Mouse (Mus musculus) G1E (cell line): ENCODE measurements around the gene Rabl6. TPM values are rescaled to one million over a fixed set of nuclear protein-coding genes. Genes with fewer than 3 reads are reported as not detected.

Source experiments
- ATAC-seq: 2 replicates; pipeline ENCODE4 v1.8.0; 2016; ENCODE audit warnings: mild to moderate bottlenecking; ENCODE audit not compliant: insufficient number of reproducible peaks, poor library complexity, low FRiP score, severe bottlenecking; ENCODE audit errors: extremely low read depth
- DNase-seq: peaks from one replicate; pipeline ENCODE4 v3.0.0; 2012; ENCODE audit warnings: low spot score
- H3K27me3 ChIP-seq: 2 replicates; pipeline ENCODE4 v1.6.1; 2012; ENCODE audit warnings: mild to moderate bottlenecking, low read length, inconsistent platforms; ENCODE audit not compliant: insufficient read depth
- H3K36me3 ChIP-seq: replicated peaks from 2 replicates; pipeline ENCODE3; 2012; ENCODE audit warnings: mild to moderate bottlenecking, inconsistent platforms
- H3K4me1 ChIP-seq: 2 replicates; pipeline ENCODE4 v1.6.1; 2012; ENCODE audit warnings: low read depth, low read length, inconsistent platforms, mixed read lengths; ENCODE audit not compliant: insufficient read depth
- H3K4me3 ChIP-seq: 2 replicates; pipeline ENCODE4 v1.5.1; 2012; ENCODE audit warnings: low read depth, mild to moderate bottlenecking, inconsistent platforms, low read length, moderate library complexity, mixed read lengths
- H3K9me3 ChIP-seq: replicated peaks from 2 replicates; pipeline ENCODE4 v1.6.1; 2012; ENCODE audit warnings: inconsistent platforms
- CTCF ChIP-seq: IDR thresholded peaks from 2 replicates; pipeline ENCODE4 v1.5.1; 2012; ENCODE audit warnings: low read depth, low read length, inconsistent platforms, mixed read lengths
- GATA1 ChIP-seq: IDR thresholded peaks from 2 replicates; pipeline ENCODE4 v1.6.1; 2012; ENCODE audit warnings: borderline replicate concordance, low read length, inconsistent platforms, mixed read lengths
- GATA2 ChIP-seq: IDR thresholded peaks from 2 replicates; pipeline ENCODE4 v1.6.1; 2012; ENCODE audit warnings: low read depth, low read length, inconsistent platforms, borderline replicate concordance
- POLR2AphosphoS5 ChIP-seq: IDR thresholded peaks from 2 replicates; pipeline ENCODE4 v1.6.1; 2012; ENCODE audit warnings: low read depth, low read length, inconsistent platforms; ENCODE audit not compliant: insufficient replicate concordance
- TAL1 ChIP-seq: conservative IDR thresholded peaks from 2 replicates; pipeline ENCODE4 v1.6.1; 2012; ENCODE audit warnings: low read depth, low read length, inconsistent platforms, mixed read lengths
- polyA plus RNA-seq: library from polyadenylated mRNA; stranded (reverse); fragments of >175 nt; gene quantifications from 2 replicates; pipeline ENCODE4 v1.2.3, GENCODE M21; 2012
- total RNA-seq, 2 experiments: library from RNA; stranded (forward) in 1 of 2; stranded (reverse) in 1 of 2; fragments of 200-1000 nt in 1 of 2; fragments of >200 nt in 1 of 2; fragmentation: Nextera tagmentation in 1 of 2; gene quantifications; 2 replicates each; pipeline ENCODE4 v1.2.3; 2014 to 2017

Rabl6 gene
- total and polyA plus RNA-seq, 3 experiments, result 41.5 to 82.4 (median 74.9) TPM

DNA sequence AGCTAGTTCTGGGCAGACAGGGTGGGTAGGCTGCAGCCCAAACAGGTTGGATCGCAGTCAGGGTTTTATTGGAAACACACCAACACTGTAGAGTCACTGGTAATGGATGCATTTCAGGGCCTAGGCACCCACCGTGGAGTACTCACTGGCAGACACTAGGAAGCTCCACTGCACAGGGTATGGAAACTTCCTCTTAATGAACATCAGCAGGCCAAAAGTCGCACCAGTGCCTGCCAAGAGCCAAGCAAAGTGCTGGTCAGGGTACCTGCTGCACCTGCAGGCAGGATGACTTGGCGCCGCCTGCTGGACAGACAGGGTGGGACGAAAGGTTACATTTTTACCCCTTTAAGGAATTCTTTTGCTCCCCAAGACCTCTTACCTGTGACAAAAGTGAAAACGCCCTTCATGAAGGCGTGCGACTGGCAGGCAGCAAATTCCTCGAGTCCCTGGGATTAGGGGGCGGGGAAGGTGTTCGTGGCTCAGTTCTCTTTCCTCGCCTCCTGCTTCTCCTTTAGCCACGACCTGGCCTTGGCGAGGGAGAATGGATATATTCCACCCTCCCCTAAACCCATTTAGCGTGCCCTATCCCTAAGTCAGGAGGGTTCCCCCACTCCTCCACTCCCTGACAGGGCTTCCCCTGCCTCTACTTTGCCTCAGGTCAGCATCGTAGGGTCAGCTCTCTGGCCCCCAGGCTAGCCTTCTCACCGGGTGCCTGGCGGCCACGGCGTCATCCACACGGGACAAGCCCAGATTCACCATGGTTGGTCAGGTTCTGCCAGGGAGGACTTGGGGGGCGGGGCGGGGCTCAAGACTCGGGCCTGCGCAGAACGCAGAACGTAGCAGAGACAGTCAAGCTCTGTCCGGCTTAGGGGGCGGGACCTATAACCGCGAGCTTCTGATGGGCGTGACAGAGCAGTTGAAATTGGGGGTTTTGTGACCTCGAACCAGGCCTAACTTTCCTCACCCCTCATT, 13.2 kb upstream of the Rabl6 start, which contains the start of gene Tmem141:
TSS of gene Tmem141 (minus strand) at position 777 of the 972 bp plus-strand sequence.
- DNase-seq (peak; percentile 45), ATAC-seq (no peak)
- TF ChIP-seq GATA1 (no peak), POLR2AphosphoS5 (no peak), TAL1 (no peak), CTCF (peak; percentile 55; the same call in 1 of the 2 replicates)
- Histone ChIP-seq H3K4me3 (no peak within 1 kb of the TSS), H3K27me3 (peaks cover 74% of the 10 kb centered on the region), H3K36me3 (no peaks in the 10 kb centered on the region), H3K4me1 (peaks cover 3% of the 10 kb centered on the region; the same call in 1 of the 2 replicates), H3K9me3 (no peaks in the 10 kb centered on the region)

DNA sequence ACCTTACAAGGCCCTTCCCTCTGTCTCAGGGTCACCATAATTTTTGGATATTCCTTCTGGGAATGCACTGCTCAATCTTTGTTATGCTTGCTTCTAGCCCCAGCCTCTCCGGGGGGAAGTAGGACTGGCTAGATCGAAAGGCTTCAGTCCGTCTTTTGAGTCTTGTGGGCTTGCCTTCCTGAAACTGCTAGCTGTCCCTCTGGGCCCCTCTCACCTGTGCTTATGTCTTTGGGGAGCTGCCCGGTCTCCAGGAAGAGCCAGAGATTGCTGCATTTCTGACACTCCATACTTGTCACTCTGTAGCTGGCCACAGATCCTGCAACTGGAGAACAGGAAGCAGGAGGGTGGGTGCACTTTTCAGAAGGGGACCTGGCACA, 12.5 kb upstream of the Rabl6 start:
- Histone ChIP-seq H3K27me3 (peaks cover 76% of the 10 kb centered on the region), H3K9me3 (no peaks in the 10 kb centered on the region), H3K36me3 (no peaks in the 10 kb centered on the region), H3K4me3 (no peak overlapping the region), H3K4me1 (peaks cover 3% of the 10 kb centered on the region; the same call in 1 of the 2 replicates)
- DNase-seq (no peak), ATAC-seq (no peak)
- no peak for TF ChIP-seq POLR2AphosphoS5
- no peak for TF ChIP-seq TAL1
- no peak for TF ChIP-seq CTCF
- TF ChIP-seq GATA2, result no peak
- no peak for TF ChIP-seq GATA1

DNA sequence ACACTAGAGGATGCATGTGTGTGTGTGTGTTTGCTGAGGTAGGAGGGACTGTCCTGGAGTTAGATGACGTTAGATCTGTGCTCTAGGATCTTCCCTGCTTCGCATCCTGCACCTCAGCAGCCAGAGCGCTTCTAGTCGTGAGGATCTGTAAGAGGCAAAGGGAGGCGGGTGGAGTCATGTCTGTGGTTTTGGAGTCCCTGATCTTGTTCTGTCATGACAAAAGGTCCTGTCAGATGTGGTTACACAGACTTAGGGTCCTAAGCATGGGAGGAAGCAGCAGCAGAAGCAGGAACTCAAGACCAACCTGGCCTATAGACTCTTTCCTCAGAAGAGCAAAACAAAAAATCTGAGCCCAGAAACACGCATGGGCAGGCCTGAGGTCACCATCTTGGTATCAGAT, 12.1 kb upstream of the Rabl6 start:
- ATAC-seq (no peak), DNase-seq (no peak)
- Histone ChIP-seq H3K9me3 (no peaks in the 10 kb centered on the region), H3K27me3 (peaks cover 78% of the 10 kb centered on the region), H3K4me1 (peaks cover 3% of the 10 kb centered on the region; the same call in 1 of the 2 replicates), H3K36me3 (no peaks in the 10 kb centered on the region), H3K4me3 (no peak overlapping the region)
- no peak for TF ChIP-seq POLR2AphosphoS5
- TF ChIP-seq GATA1, result no peak

DNA sequence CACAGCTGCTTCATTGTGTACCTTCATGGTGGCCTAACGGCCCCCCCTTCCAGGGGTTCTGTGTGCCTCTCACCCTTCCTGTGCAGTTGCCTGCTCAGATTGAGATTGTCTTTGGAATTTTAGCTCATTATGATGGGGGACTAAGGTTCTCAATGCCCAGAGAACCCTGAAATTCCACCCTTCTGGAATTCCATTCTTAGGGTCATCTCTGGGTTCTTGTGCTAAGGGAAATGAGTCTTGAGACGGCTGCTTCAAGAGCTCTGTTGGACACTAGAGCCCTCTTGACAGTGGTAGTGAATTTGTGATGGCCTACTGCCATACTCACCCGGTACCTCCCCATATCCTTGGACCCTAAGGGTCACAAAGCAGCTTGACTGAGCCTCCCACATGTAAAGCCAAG, 9.3 kb upstream of the Rabl6 start, which contains the start of gene Ccdc183:
TSS of gene Ccdc183 (minus strand) at position 101 of the 400 bp plus-strand sequence.
- Histone ChIP-seq H3K4me1 (peaks cover 3% of the 10 kb centered on the region; the same call in 1 of the 2 replicates), H3K36me3 (no peaks in the 10 kb centered on the region), H3K9me3 (no peaks in the 10 kb centered on the region), H3K4me3 (no peak within 1 kb of the TSS), H3K27me3 (peaks cover 68% of the 10 kb centered on the region)
- DNase-seq, result no peak
- TF ChIP-seq TAL1 (no peak), POLR2AphosphoS5 (no peak), CTCF (no peak), GATA1 (no peak), GATA2 (no peak)
- ATAC-seq, result no peak

DNA sequence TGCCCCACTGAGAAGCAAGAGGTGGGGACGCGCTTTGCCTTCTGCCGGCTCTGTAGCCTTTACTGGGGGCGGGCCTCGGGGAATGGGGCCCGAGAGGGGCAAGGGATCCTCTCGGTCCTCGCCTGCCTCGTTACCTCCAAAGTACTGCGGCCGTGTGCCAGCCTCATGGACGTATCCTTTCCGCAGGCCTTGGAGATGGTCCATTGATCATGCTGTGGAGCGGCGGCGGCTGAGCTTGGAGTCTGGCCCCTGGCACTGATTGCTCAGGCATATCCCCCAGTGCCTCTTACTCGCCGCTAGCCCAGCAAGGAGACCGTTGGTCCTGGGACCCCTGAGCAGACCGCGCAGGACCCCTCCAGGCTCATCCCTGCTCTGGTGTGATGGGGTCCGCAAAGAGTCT, 8.1 kb upstream of the Rabl6 start:
- DNase-seq (no peak), ATAC-seq (no peak)
- H3K27me3 ChIP-seq, result peaks cover 66% of the 10 kb centered on the region
- H3K4me1 ChIP-seq, result peaks cover 3% of the 10 kb centered on the region; the same call in 1 of the 2 replicates
- H3K36me3 ChIP-seq, result no peaks in the 10 kb centered on the region
- TF ChIP-seq TAL1 (no peak), GATA2 (no peak), POLR2AphosphoS5 (no peak), GATA1 (no peak), CTCF (no peak)
- H3K4me3 ChIP-seq, result no peak overlapping the region
- no peaks in the 10 kb centered on the region for H3K9me3 ChIP-seq

DNA sequence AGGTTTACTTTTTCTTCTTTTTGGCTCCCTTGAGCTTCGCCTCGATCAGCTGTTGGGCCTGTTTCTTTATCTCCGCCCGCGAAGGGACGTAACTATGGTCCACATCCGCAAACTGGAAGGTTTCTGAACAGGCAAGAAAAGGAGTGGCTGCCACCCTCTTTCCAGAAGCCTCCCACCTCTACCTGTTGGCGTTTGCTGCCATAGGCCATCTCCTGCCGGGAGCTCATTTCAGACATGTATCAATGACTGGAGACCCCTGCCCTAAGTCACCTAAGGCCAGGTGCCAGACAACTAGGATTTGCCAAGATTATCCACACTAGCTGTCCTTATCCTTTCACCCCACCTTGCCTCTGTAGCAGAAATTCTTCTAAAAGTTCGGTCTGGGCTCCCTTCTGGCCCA, 350 bp upstream of the Rabl6 start:
- Histone ChIP-seq H3K9me3 (no peaks in the 10 kb centered on the region), H3K27me3 (peaks cover 13% of the 10 kb centered on the region), H3K4me3 (peak overlapping the region; percentile 98; the same call in 1 of the 2 replicates), H3K4me1 (peaks cover 19% of the 10 kb centered on the region), H3K36me3 (peaks cover 23% of the 10 kb centered on the region)
- ATAC-seq (no peak), DNase-seq (no peak)
- TF ChIP-seq GATA2 (no peak), GATA1 (no peak), TAL1 (no peak), CTCF (no peak), POLR2AphosphoS5 (no peak)
